Mouse (Mus musculus): ENCODE results near the gene Ndufb6. TPM values are rescaled to one million over a fixed set of nuclear protein-coding genes. Genes with fewer than 3 reads are reported as not detected.
A peak's percentile ranks its signal among the peaks of the same experiment; 100 is the strongest.

Gene Ndufb6
- total and polyA plus RNA-seq, 3 experiments, result 159 to 253 (median 205) TPM

GRCm38 (mm10) chr4:40301076-40301789 lies 22.0 kb upstream of the Ndufb6 start:
- dilution Hi-C loops (cut with MboI; ENCODE audit: extremely low pct_ligation_motif_present, extremely low pct_unique_long_range_greater_than_20kb, low sequenced_read_pairs) (no loop called here), in situ Hi-C loops (cut with MboI; ENCODE audit: low pct_ligation_motif_present, low pct_unique_long_range_greater_than_20kb, low sequenced_read_pairs) (no loop called here)
- Histone ChIP-seq H3K27me3 (replicated peaks) (peaks cover 8% of the 10 kb centered on the region), H3K79me2 (replicated peaks; ENCODE audit: control insufficient read depth, extremely low read depth, insufficient read depth, poor library complexity, severe bottlenecking) (no peaks in the 10 kb centered on the region), H3K9ac (ENCODE audit: insufficient read depth, low read depth) (no peak overlapping the region), H3K36me3 (replicated peaks in 1 of 2; ENCODE audit: control insufficient read depth in 1 of 2, insufficient read depth in 1 of 2, low read length in 1 of 2) (no peaks in the 10 kb centered on the region), H3K4me3 (replicated peaks in 1 of 3; ENCODE audit: low read depth in 2 of 3, low read length in 2 of 3, poor library complexity in 1 of 3) (no peak overlapping the region), H3K4me1 (ENCODE audit: control insufficient read depth in 1 of 2, insufficient read depth in 2 of 2) (peaks cover 0 to 10% of the 10 kb centered on the region in 2 experiments; a peak in 2 of 4 replicates), H3K4me2 (ENCODE audit: insufficient read depth, low read depth, poor library complexity, severe bottlenecking) (peak overlapping the region; percentile 63; the same call in 1 of the 2 replicates), H3K9me3 (replicated peaks; ENCODE audit: low read length) (peaks cover 2% of the 10 kb centered on the region), H3K27ac (ENCODE audit: insufficient read depth, low read depth) (no peak overlapping the region)
- DNase-seq (ENCODE audit: extremely low read depth), result peak; percentile 78
- TF ChIP-seq ZC3H11A (IDR thresholded peaks at IDR 0.05; ENCODE audit: low read depth, low read length), result no peak
- TF ChIP-seq IRF4 (IDR thresholded peaks at IDR 0.05; ENCODE audit: low read depth, low read length), result peak; percentile 60
- TF ChIP-seq MAZ (IDR thresholded peaks at IDR 0.05; ENCODE audit: low read depth, low read length), result 0 out of 2 replicates have a peak, but pooled peaks have one; percentile 46
- no peak for TF ChIP-seq TBP (conservative IDR thresholded peaks at IDR 0.05; ENCODE audit: low read depth, low read length)
- peak; percentile 76 for TF ChIP-seq SMC3 (IDR thresholded peaks at IDR 0.05; ENCODE audit: low read depth, low read length)
- peak; percentile 84 for TF ChIP-seq RAD21 (IDR thresholded peaks at IDR 0.05; ENCODE audit: low read depth, low read length)
- no peak for TF ChIP-seq TCF12 (IDR thresholded peaks at IDR 0.05; ENCODE audit: low read depth, low read length)
- TF ChIP-seq ELF1 (IDR thresholded peaks at IDR 0.05; ENCODE audit: low read depth, low read length), result peak; percentile 77
- no peak for TF ChIP-seq KAT2A (IDR thresholded peaks at IDR 0.05; ENCODE audit: insufficient replicate concordance, low read length)
- peak; percentile 55; the same call in 1 of the 2 replicates for TF ChIP-seq MEF2A (IDR thresholded peaks at IDR 0.05; ENCODE audit: borderline replicate concordance, low read depth, low read length)
- TF ChIP-seq MYC (IDR thresholded peaks at IDR 0.05; ENCODE audit: low read depth, low read length), result peak; percentile 78; the same call in 1 of the 2 replicates
- 0 out of 2 replicates have a peak, but pooled peaks have one; percentile 16 for TF ChIP-seq EP300 (IDR thresholded peaks at IDR 0.05; ENCODE audit: low read length)
- no peak for TF ChIP-seq ZNF384 (IDR thresholded peaks at IDR 0.05; ENCODE audit: low read depth, low read length)
- no peak for TF ChIP-seq UBTF (IDR thresholded peaks at IDR 0.05; ENCODE audit: low read depth, low read length)
- TF ChIP-seq E2F4 (IDR thresholded peaks at IDR 0.05; ENCODE audit: insufficient replicate concordance, low read depth, low read length), result 0 out of 2 replicates have a peak, but pooled peaks have one; percentile 41
- TF ChIP-seq RCOR1 (conservative IDR thresholded peaks at IDR 0.05; ENCODE audit: low read depth, low read length), result no peak
- TF ChIP-seq MAX (IDR thresholded peaks at IDR 0.05; ENCODE audit: low read length), result peak; percentile 86
- TF ChIP-seq USF1 (IDR thresholded peaks at IDR 0.05; ENCODE audit: low read depth, low read length), result no peak
- 0 out of 2 replicates have a peak, but pooled peaks have one; percentile 28 for TF ChIP-seq JUND (conservative IDR thresholded peaks at IDR 0.05; ENCODE audit: low read depth, low read length)
- 0 out of 2 replicates have a peak, but pooled peaks have one; percentile 49 for TF ChIP-seq CHD2 (IDR thresholded peaks at IDR 0.05; ENCODE audit: low read length)
- TF ChIP-seq CTCF (conservative IDR thresholded peaks at IDR 0.05 in 1 of 2, IDR thresholded peaks at IDR 0.05 in 1 of 2; ENCODE audit: low read depth in 2 of 2, low read length in 2 of 2), result peak; percentile 77 to 86
- no peak for TF ChIP-seq HCFC1 (IDR thresholded peaks at IDR 0.05; ENCODE audit: low read depth, low read length)
- TF ChIP-seq NELFE (IDR thresholded peaks at IDR 0.05; ENCODE audit: low read depth, low read length), result peak; percentile 37; the same call in 1 of the 2 replicates
- peak; percentile 84 for TF ChIP-seq BHLHE40 (IDR thresholded peaks at IDR 0.05; ENCODE audit: low read depth, low read length)
- TF ChIP-seq POLR2AphosphoS2 (IDR thresholded peaks at IDR 0.05; ENCODE audit: low read depth, low read length), result no peak
- no peak for TF ChIP-seq ZKSCAN1 (IDR thresholded peaks at IDR 0.05; ENCODE audit: borderline replicate concordance, low read depth, low read length)
- peak; percentile 59; the same call in 1 of the 2 replicates for TF ChIP-seq MAFK (IDR thresholded peaks at IDR 0.05; ENCODE audit: insufficient replicate concordance, low read length)
- no peak for TF ChIP-seq CHD1 (IDR thresholded peaks at IDR 0.05; ENCODE audit: low read depth, low read length)
- no peak for TF ChIP-seq ZMIZ1 (IDR thresholded peaks at IDR 0.05; ENCODE audit: low read depth, low read length)
- TF ChIP-seq NRF1 (IDR thresholded peaks at IDR 0.05; ENCODE audit: low read depth, low read length), result 0 out of 2 replicates have a peak, but pooled peaks have one; percentile 12
- TF ChIP-seq ETS1 (conservative IDR thresholded peaks at IDR 0.05; ENCODE audit: low read depth, low read length), result no peak; the same call in 1 of the 2 replicates

Data from CH12.LX (cell line).